ENCODE assay signal across 12 mouse cellular contexts in the genomic region with DNA sequence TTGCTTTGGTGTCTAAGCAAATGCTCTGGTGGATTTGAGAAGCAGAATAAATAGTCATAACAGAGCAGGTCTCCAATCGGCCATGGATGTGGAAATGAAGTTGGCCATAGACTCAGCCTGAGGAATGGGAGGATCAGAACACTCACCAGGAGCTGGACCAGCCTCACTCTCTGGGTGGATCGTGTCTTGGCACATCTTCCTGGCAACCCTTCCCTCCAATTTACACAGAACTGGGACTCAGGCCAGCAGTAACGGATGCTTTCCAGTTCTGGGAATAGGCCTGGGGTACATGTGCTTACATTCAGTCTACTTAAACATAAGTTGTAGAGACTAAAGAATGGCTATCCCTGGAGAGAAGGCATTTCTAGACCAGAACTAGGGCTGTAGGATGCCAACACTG.
A peak's percentile ranks its signal among the peaks of the same experiment; 100 is the strongest.
DNase-seq lines count a peak whose midpoint lies in the region; ATAC-seq lines count a peak whose summit lies in the region.
"Had no signal": no experiment of that assay in that cellular context is flagged by ENCODE, and none has a peak within 500 bp of the region (broad histone marks: within the 10 kb centered on the region; RNA-seq: fewer than 3 reads in every experiment).

No protein-coding gene starts in this region.

- H3K9ac ChIP-seq in midbrain, embryonic 15.5 days: no peak overlapping the region
- H3K9ac ChIP-seq in intestine, embryonic 16.5 days (ENCODE audit: low read depth, low read length): no peak overlapping the region
- H3K9ac ChIP-seq: embryonic facial prominence, embryonic 13.5 days had no signal

- peak; percentile 27 for DNase-seq in gastrocnemius, postnatal 25 days
- no peak for DNase-seq in gastrocnemius, postnatal 10 days
- no peak for DNase-seq in midbrain, embryonic 10.5 days (ENCODE audit: low spot score)
- peak; percentile 39 to 40 for DNase-seq in frontal cortex, postnatal 36 days (ENCODE audit: low spot score in 2 of 2)
- peak; percentile 28 for DNase-seq in right cerebral cortex, postnatal 25 days
- no peak for DNase-seq in adrenal gland, postnatal 4 days (ENCODE audit: low spot score in 2 of 2)
- DNase-seq: adrenal gland, adult 8-10 months; thymus, postnatal 14 days had no signal

- no peak overlapping the region for H3K27ac ChIP-seq in midbrain, embryonic 15.5 days
- H3K27ac ChIP-seq in midbrain, embryonic 10.5 days (replicated peaks): no peak overlapping the region
- no peak overlapping the region for H3K27ac ChIP-seq in intestine, embryonic 16.5 days (ENCODE audit: low read length)
- H3K27ac ChIP-seq: embryonic facial prominence, embryonic 13.5 days had no signal

- ATAC-seq in midbrain, embryonic 15.5 days (replicated peaks): peak; percentile 42; the same call in 1 of the 2 replicates
- no peak for ATAC-seq in intestine, embryonic 16.5 days

- no peak overlapping the region for H3K4me2 ChIP-seq in midbrain, embryonic 15.5 days
- no peak overlapping the region for H3K4me2 ChIP-seq in intestine, embryonic 16.5 days (ENCODE audit: low read depth, low read length)
- H3K4me2 ChIP-seq: embryonic facial prominence, embryonic 13.5 days had no signal

- no peaks in the 10 kb centered on the region for H3K36me3 ChIP-seq in midbrain, embryonic 15.5 days (replicated peaks)
- H3K36me3 ChIP-seq in midbrain, embryonic 10.5 days: no peaks in the 10 kb centered on the region
- no peaks in the 10 kb centered on the region for H3K36me3 ChIP-seq in intestine, embryonic 16.5 days (ENCODE audit: control insufficient read depth, insufficient read depth, low read length)
- H3K36me3 ChIP-seq: embryonic facial prominence, embryonic 13.5 days had no signal

- no peak overlapping the region for H3K4me3 ChIP-seq in midbrain, embryonic 15.5 days
- H3K4me3 ChIP-seq in midbrain, embryonic 10.5 days: no peak overlapping the region
- H3K4me3 ChIP-seq in intestine, embryonic 16.5 days (ENCODE audit: low read length): no peak overlapping the region
- H3K4me3 ChIP-seq: embryonic facial prominence, embryonic 13.5 days; megakaryocyte, embryonic 14.5 days had no signal

- no peaks in the 10 kb centered on the region for H3K27me3 ChIP-seq in midbrain, embryonic 15.5 days (replicated peaks)
- H3K27me3 ChIP-seq in midbrain, embryonic 10.5 days (ENCODE audit: low read depth, poor library complexity, severe bottlenecking): peaks cover 23% of the 10 kb centered on the region
- no peaks in the 10 kb centered on the region for H3K27me3 ChIP-seq in intestine, embryonic 16.5 days (replicated peaks; ENCODE audit: control insufficient read depth, insufficient read depth, low read length)
- H3K27me3 ChIP-seq: embryonic facial prominence, embryonic 13.5 days had no signal

- H3K9me3 ChIP-seq in midbrain, embryonic 15.5 days: no peaks in the 10 kb centered on the region
- no peaks in the 10 kb centered on the region for H3K9me3 ChIP-seq in midbrain, embryonic 10.5 days (replicated peaks)
- no peaks in the 10 kb centered on the region for H3K9me3 ChIP-seq in intestine, embryonic 16.5 days (ENCODE audit: control insufficient read depth, low read length)
- H3K9me3 ChIP-seq: embryonic facial prominence, embryonic 13.5 days; megakaryocyte, embryonic 14.5 days had no signal

- H3K4me1 ChIP-seq in midbrain, embryonic 15.5 days: no peaks in the 10 kb centered on the region
- H3K4me1 ChIP-seq in midbrain, embryonic 10.5 days: peaks cover 11% of the 10 kb centered on the region
- H3K4me1 ChIP-seq in intestine, embryonic 16.5 days (ENCODE audit: control insufficient read depth, insufficient read depth, low read length): no peaks in the 10 kb centered on the region
- H3K4me1 ChIP-seq: megakaryocyte, embryonic 14.5 days had no signal

- WGBS in midbrain, embryonic 15.5 days: 69% methylated on average over 3 of the region's 3 CpGs
- WGBS in midbrain, embryonic 10.5 days: 90% methylated on average over 3 of the region's 3 CpGs
- WGBS in intestine, embryonic 16.5 days: 46% methylated on average over 3 of the region's 3 CpGs

Comparison
In these comparisons a context has a peak if more than half of its experiments do, and no peak if none do; other contexts are left out.
1. DNase-seq: peak in gastrocnemius, postnatal 25 days (single experiment), frontal cortex, postnatal 36 days (2 of 2) and right cerebral cortex, postnatal 25 days (single experiment); none in gastrocnemius, postnatal 10 days (single experiment), midbrain, embryonic 10.5 days (single experiment) and adrenal gland, postnatal 4 days (0 of 2).